Mouse (Mus musculus): ENCODE data around the gene Ehd3. TPM values are rescaled to one million over a fixed set of nuclear protein-coding genes. Genes with fewer than 3 reads are reported as not detected.
"Not testable (repeated sequence)": the region's sequence is repeated elsewhere in the genome, so short reads cannot be mapped to it uniquely, and the experiment has no call there.

Ehd3 gene
- polyA plus RNA-seq, 1 experiment from 2014 or later: 20.9 TPM

GRCm38 (mm10) chr17:73831427-73831826 is 27.5 kb downstream of the Ehd3 start:
- Histone ChIP-seq H3K9ac (no peak overlapping the region), H3K9me3 (no peaks in the 10 kb centered on the region), H3K4me1 (replicated peaks) (no peaks in the 10 kb centered on the region), H3K27me3 (no peaks in the 10 kb centered on the region), H3K27ac (replicated peaks) (no peak overlapping the region), H3K4me2 (no peak overlapping the region), H3K36me3 (peaks cover 52% of the 10 kb centered on the region), H3K4me3 (no peak overlapping the region)
- 77% methylated on average over 4 of the region's 4 CpGs for whole genome bisulfite sequencing
- ATAC-seq (ENCODE audit: low read depth): no peak

- no peak for ATAC-seq (ENCODE audit: low read depth)
- no peaks in the 10 kb centered on the region for H3K27me3 ChIP-seq
- H3K9ac ChIP-seq: no peak overlapping the region
- H3K9me3 ChIP-seq: no peaks in the 10 kb centered on the region
- H3K4me2 ChIP-seq: no peak overlapping the region
- H3K4me1 ChIP-seq (replicated peaks): no peaks in the 10 kb centered on the region
- no peak overlapping the region for H3K4me3 ChIP-seq
- peaks cover 40% of the 10 kb centered on the region for H3K36me3 ChIP-seq
- H3K27ac ChIP-seq (replicated peaks): no peak overlapping the region
- 80% methylated on average over 1 of the region's 1 CpGs for WGBS
Measured at GRCm38 (mm10) chr17:73832901-73833300, 29.0 kb downstream of the Ehd3 start.

GRCm38 (mm10) chr17:73833474-73833873 is 29.5 kb downstream of the Ehd3 start:
- 86% methylated on average over 3 of the region's 3 CpGs for WGBS
- H3K36me3 ChIP-seq: peaks cover 35% of the 10 kb centered on the region
- no peak overlapping the region for H3K27ac ChIP-seq (replicated peaks)
- no peaks in the 10 kb centered on the region for H3K4me1 ChIP-seq (replicated peaks)
- H3K4me2 ChIP-seq: no peak overlapping the region
- no peaks in the 10 kb centered on the region for H3K27me3 ChIP-seq
- H3K4me3 ChIP-seq: no peak overlapping the region
- H3K9me3 ChIP-seq: no peaks in the 10 kb centered on the region
- ATAC-seq (ENCODE audit: low read depth): no peak
- H3K9ac ChIP-seq: no peak overlapping the region

DNA sequence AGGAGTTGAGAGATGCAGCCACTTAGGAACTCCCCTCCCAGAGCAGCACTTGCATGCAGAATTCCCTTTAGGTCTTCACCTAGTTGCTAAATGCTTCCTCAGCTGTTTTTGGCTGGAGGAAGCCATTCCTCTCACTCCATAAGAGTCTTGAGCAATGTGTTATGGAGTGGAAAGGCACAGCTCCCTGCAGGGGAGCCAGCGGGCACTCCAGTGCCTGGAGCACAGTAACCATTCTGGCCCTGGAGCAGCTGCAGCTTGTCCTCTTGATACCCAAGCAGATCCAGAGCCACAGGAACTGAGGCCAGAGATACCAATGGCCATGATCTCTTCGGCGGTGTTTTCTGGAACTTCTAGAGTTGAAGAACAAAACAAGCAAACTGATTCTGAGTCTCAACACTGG is 32.7 kb downstream of the Ehd3 start:
- Histone ChIP-seq H3K36me3 (0 out of 2 replicates have a peak, but pooled peaks cover 5% of the 10 kb centered on the region), H3K4me2 (no peak overlapping the region), H3K9me3 (no peaks in the 10 kb centered on the region), H3K4me3 (no peak overlapping the region), H3K27ac (replicated peaks) (no peak overlapping the region), H3K4me1 (replicated peaks) (no peaks in the 10 kb centered on the region), H3K27me3 (no peaks in the 10 kb centered on the region), H3K9ac (no peak overlapping the region)
- no peak for ATAC-seq (ENCODE audit: low read depth)
- WGBS: 96% methylated on average over 3 of the region's 3 CpGs

DNA sequence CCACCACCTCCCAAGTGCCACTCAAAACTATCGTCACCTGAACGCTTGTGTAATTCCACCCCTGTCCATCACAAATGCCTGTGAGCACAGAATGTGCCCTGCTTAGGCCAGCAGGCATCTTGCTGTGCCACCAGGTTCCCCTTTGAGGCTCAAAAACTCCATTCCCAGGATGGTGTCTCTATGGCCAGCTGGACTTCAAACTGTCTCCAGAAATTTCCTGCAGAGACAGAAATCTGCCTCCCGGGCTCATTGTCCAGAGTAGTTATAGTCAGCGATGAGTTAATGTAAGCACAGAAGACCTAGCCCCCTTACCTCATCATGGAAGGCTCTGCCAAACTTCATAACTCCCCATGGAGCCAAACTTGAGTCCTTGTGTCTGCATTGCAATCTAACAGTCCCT is 33.3 kb downstream of the Ehd3 start:
- no peaks in the 10 kb centered on the region for H3K4me1 ChIP-seq (replicated peaks)
- H3K27me3 ChIP-seq: no peaks in the 10 kb centered on the region
- no peak overlapping the region for H3K27ac ChIP-seq (replicated peaks)
- ATAC-seq (ENCODE audit: low read depth): no peak
- 86% methylated on average over 4 of the region's 4 CpGs for WGBS
- no peak overlapping the region for H3K4me3 ChIP-seq
- 0 out of 2 replicates have a peak, but pooled peaks cover 3% of the 10 kb centered on the region for H3K36me3 ChIP-seq
- no peaks in the 10 kb centered on the region for H3K9me3 ChIP-seq
- H3K9ac ChIP-seq: no peak overlapping the region
- no peak overlapping the region for H3K4me2 ChIP-seq

DNA sequence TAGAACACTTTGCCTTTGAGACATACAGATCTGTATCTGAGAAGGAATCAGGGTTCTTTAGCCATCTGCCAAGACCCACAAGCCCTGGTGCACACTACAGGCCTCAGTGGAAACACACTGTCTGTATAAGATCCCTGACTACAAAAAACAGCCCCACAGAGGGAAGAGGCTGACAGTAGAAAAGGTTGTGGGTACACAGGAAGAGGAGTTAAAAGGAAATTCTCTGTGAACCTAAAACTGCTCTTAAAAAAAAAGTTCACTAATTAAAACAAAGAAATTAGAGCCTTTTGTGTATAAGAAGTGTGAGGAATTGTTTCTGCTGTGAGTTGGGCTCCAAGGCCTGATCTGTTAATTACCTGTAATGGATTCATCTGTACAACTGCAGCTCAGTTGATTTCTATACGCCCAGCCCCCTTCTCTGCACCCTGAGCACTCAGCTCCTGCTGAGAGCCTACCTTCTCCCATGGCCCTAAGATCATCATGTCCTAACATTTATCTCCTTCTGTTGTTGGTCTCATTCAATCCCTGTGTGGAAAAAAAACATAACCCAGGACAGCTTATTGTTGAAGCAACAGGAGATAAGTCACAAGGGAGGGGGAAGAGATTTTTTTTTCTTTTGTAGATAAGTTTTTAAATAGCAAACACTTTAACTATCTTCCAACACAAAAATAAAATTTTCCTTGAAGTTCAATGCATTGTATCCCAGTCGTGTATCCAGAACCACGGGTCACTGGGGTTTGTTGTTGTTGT is 35.3 kb downstream of the Ehd3 start:
- 73% methylated on average over 3 of the region's 3 CpGs for WGBS
- Histone ChIP-seq H3K4me3 (no peak overlapping the region), H3K4me1 (replicated peaks) (no peaks in the 10 kb centered on the region), H3K36me3 (no peaks in the 10 kb centered on the region), H3K9me3 (no peaks in the 10 kb centered on the region), H3K27ac (replicated peaks) (no peak overlapping the region), H3K9ac (no peak overlapping the region), H3K27me3 (no peaks in the 10 kb centered on the region), H3K4me2 (no peak overlapping the region)
- ATAC-seq (ENCODE audit: low read depth): no peak

- not testable (repeated sequence) for H3K9ac ChIP-seq; H3K9me3 ChIP-seq; ATAC-seq (ENCODE audit: low read depth); H3K27me3 ChIP-seq; H3K4me3 ChIP-seq; H3K36me3 ChIP-seq; H3K4me1 ChIP-seq (replicated peaks); H3K27ac ChIP-seq (replicated peaks); H3K4me2 ChIP-seq
- WGBS: 54% methylated on average over 1 of the region's 1 CpGs
Measured at GRCm38 (mm10) chr17:73839876-73840275, 35.9 kb downstream of the Ehd3 start.

GRCm38 (mm10) chr17:73842963-73843362 is 39.0 kb downstream of the Ehd3 start:
- Histone ChIP-seq H3K27ac (replicated peaks) (no peak overlapping the region), H3K9me3 (no peaks in the 10 kb centered on the region), H3K4me3 (no peak overlapping the region), H3K36me3 (no peaks in the 10 kb centered on the region), H3K9ac (no peak overlapping the region), H3K27me3 (no peaks in the 10 kb centered on the region), H3K4me2 (no peak overlapping the region), H3K4me1 (replicated peaks) (no peaks in the 10 kb centered on the region)
- 81% methylated on average over 1 of the region's 1 CpGs for WGBS
- no peak for ATAC-seq (ENCODE audit: low read depth)

- Histone ChIP-seq H3K36me3 (no peaks in the 10 kb centered on the region), H3K9me3 (no peaks in the 10 kb centered on the region), H3K4me3 (no peak overlapping the region), H3K27me3 (no peaks in the 10 kb centered on the region), H3K9ac (no peak overlapping the region), H3K4me2 (no peak overlapping the region), H3K27ac (replicated peaks) (no peak overlapping the region), H3K4me1 (replicated peaks) (no peaks in the 10 kb centered on the region)
- 74% methylated on average over 3 of the region's 3 CpGs for WGBS
- no peak for ATAC-seq (ENCODE audit: low read depth)
Measured at GRCm38 (mm10) chr17:73845632-73846031, 41.7 kb downstream of the Ehd3 start.

GRCm38 (mm10) chr17:73847399-73847798 is 43.5 kb downstream of the Ehd3 start:
- no peaks in the 10 kb centered on the region for H3K9me3 ChIP-seq
- H3K4me2 ChIP-seq: no peak overlapping the region
- 91% methylated on average over 1 of the region's 1 CpGs for WGBS
- H3K4me3 ChIP-seq: no peak overlapping the region
- no peak overlapping the region for H3K9ac ChIP-seq
- no peak overlapping the region for H3K27ac ChIP-seq (replicated peaks)
- H3K4me1 ChIP-seq (replicated peaks): no peaks in the 10 kb centered on the region
- H3K27me3 ChIP-seq: no peaks in the 10 kb centered on the region
- ATAC-seq (ENCODE audit: low read depth): no peak
- H3K36me3 ChIP-seq: no peaks in the 10 kb centered on the region

DNA sequence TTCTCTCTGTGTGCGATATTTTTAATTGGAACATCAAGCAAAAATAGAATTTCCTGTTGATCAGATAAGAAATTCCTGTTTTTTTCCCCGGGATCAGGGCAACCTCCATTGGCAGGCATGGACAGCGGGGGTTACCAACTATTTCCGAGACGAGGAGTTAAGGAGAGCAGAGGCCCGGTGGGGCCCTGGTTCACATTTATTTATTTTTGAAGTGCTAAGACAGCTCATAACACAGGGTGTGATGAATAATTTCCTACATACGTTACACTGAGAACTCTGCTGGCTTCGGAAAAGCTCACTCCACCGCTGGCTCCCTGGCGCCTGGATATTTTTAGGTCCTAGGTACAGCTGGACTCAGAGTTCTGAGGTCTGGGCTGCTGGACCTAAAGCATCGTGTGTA is 49.1 kb downstream of the Ehd3 start:
- ATAC-seq (ENCODE audit: low read depth): no peak

DNA sequence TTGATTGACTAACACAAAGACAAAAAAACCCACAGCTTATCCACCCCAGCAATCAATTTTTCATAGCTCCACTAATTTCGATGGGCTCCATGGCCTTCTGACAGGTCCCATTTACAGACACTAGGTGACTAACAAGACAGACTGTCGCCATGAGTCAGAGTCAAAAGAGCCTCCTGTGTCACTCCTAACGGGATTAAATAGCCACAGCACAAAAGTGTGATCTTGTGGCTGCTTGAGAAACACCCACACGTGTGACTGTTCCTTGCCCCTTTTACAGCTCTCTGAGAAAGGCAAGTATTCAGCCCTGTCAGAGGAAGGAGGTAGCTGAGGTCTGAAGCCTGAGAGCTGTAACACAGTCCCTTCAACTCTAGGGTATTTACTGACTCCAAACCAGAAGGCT is 49.8 kb downstream of the Ehd3 start:
- Histone ChIP-seq H3K9ac (no peak overlapping the region), H3K27me3 (no peaks in the 10 kb centered on the region), H3K4me1 (replicated peaks) (no peaks in the 10 kb centered on the region), H3K4me3 (no peak overlapping the region), H3K27ac (replicated peaks) (no peak overlapping the region), H3K9me3 (0 out of 2 replicates have a peak, but pooled peaks cover 5% of the 10 kb centered on the region), H3K36me3 (no peaks in the 10 kb centered on the region), H3K4me2 (no peak overlapping the region)
- 72% methylated on average over 4 of the region's 4 CpGs for WGBS
- ATAC-seq (ENCODE audit: low read depth): no peak

More for the DNA sequence above, 49.1 kb downstream of the Ehd3 start:
- H3K4me3 ChIP-seq: no peak overlapping the region
- no peaks in the 10 kb centered on the region for H3K27me3 ChIP-seq
- H3K4me1 ChIP-seq (replicated peaks): no peaks in the 10 kb centered on the region
- no peak overlapping the region for H3K9ac ChIP-seq
- H3K36me3 ChIP-seq: no peaks in the 10 kb centered on the region
- no peak overlapping the region for H3K27ac ChIP-seq (replicated peaks)
- H3K4me2 ChIP-seq: no peak overlapping the region
- WGBS: 87% methylated on average over 11 of the region's 11 CpGs
- H3K9me3 ChIP-seq: 0 out of 2 replicates have a peak, but pooled peaks cover 5% of the 10 kb centered on the region

Measured in neural tube, embryonic 13.5 days (tissue).